Mouse (Mus musculus) forebrain, embryonic 10.5 days (tissue): Measurements from ENCODE around the gene Npc2. TPM values are rescaled to one million over a fixed set of nuclear protein-coding genes. Genes with fewer than 3 reads are reported as not detected.

ENCODE experiments used
- DNase-seq: peaks from one replicate; pipeline ENCODE4 v3.0.0-alpha.2; 2017; ENCODE audit warnings: low spot score; ENCODE audit errors: extremely low spot score
- H3K27ac ChIP-seq: fragments of 300-500 bp; sonication (generic); 2 replicates; pipeline ENCODE4 v1.5.1; 2016; ENCODE audit warnings: mild to moderate bottlenecking
- H3K27me3 ChIP-seq: fragments of 300-500 bp; sonication (generic); 2 replicates; pipeline ENCODE4 v1.6.1; 2016; ENCODE audit warnings: mild to moderate bottlenecking; ENCODE audit not compliant: poor library complexity, severe bottlenecking
- H3K36me3 ChIP-seq: fragments of 300-500 bp; sonication (generic); replicated peaks from 2 replicates; pipeline ENCODE4 v1.6.1; 2016; ENCODE audit warnings: mild to moderate bottlenecking, moderate library complexity
- H3K4me1 ChIP-seq: fragments of 300-500 bp; sonication (generic); 2 replicates; pipeline ENCODE4 v1.6.1; 2016
- H3K4me3 ChIP-seq: fragments of 300-500 bp; sonication (generic); 2 replicates; pipeline ENCODE4 v1.5.1; 2016; ENCODE audit warnings: mild to moderate bottlenecking, moderate library complexity
- H3K9me3 ChIP-seq: fragments of 300-500 bp; sonication (generic); 2 replicates; pipeline ENCODE4 v1.6.1; 2016; ENCODE audit warnings: mild to moderate bottlenecking, moderate library complexity
- WGBS: fragments of 180-500 bp; shearing (Covaris S2); methylation state at CpG from one replicate; pipeline ENCODE4 v1.1.7; 2016; 5-methylcytosine and 5-hydroxymethylcytosine counted together
- polyA plus RNA-seq: library from polyadenylated mRNA; unstranded; fragments of >200 nt; fragmentation: Nextera tagmentation; extraction: Ambion mirVana; gene quantifications from 2 replicates; pipeline ENCODE4 v1.2.1, GENCODE M21; 2016

The Npc2 gene
- polyA plus RNA-seq, 1 experiment from 2014 or later, result 66.0 TPM

- peak overlapping the region; percentile 95 for H3K27ac ChIP-seq
- 9% methylated on average over 10 of the region's 10 CpGs for WGBS
- H3K4me1 ChIP-seq, result peaks cover 41% of the 10 kb centered on the region
- no peaks in the 10 kb centered on the region for H3K9me3 ChIP-seq
- peak; percentile 28 for DNase-seq
- H3K4me3 ChIP-seq, result peak overlapping the region; percentile 68
- peaks cover 58% of the 10 kb centered on the region for H3K36me3 ChIP-seq
- no peaks in the 10 kb centered on the region for H3K27me3 ChIP-seq
Measured at GRCm38 (mm10) chr12:84771981-84772520, 901 bp downstream of the Npc2 start.

- Histone ChIP-seq H3K36me3 (peaks cover 61% of the 10 kb centered on the region), H3K4me1 (peaks cover 44% of the 10 kb centered on the region), H3K27ac (no peak overlapping the region), H3K4me3 (no peak overlapping the region), H3K27me3 (no peaks in the 10 kb centered on the region), H3K9me3 (no peaks in the 10 kb centered on the region)
- DNase-seq, result no peak
- WGBS, result 93% methylated on average over 7 of the region's 7 CpGs
Measured at GRCm38 (mm10) chr12:84769624-84770023, 3.3 kb downstream of the Npc2 start.

- Histone ChIP-seq H3K36me3 (peaks cover 79% of the 10 kb centered on the region), H3K4me1 (peaks cover 34% of the 10 kb centered on the region), H3K27ac (no peak overlapping the region), H3K9me3 (no peaks in the 10 kb centered on the region), H3K27me3 (no peaks in the 10 kb centered on the region), H3K4me3 (no peak overlapping the region)
- no peak for DNase-seq
- 89% methylated on average over 6 of the region's 6 CpGs for WGBS
Measured at GRCm38 (mm10) chr12:84767510-84767909, 5.4 kb downstream of the Npc2 start.

GRCm38 (mm10) chr12:84766113-84766735 is 6.7 kb downstream of the Npc2 start:
- Histone ChIP-seq H3K36me3 (peaks cover 92% of the 10 kb centered on the region), H3K4me3 (no peak overlapping the region), H3K27ac (no peak overlapping the region), H3K9me3 (no peaks in the 10 kb centered on the region), H3K27me3 (no peaks in the 10 kb centered on the region), H3K4me1 (peaks cover 24% of the 10 kb centered on the region)
- 85% methylated on average over 5 of the region's 5 CpGs for WGBS
- DNase-seq, result no peak

GRCm38 (mm10) chr12:84765506-84765905 is 7.4 kb downstream of the Npc2 start:
- DNase-seq, result no peak
- Histone ChIP-seq H3K27ac (no peak overlapping the region), H3K4me1 (peaks cover 17% of the 10 kb centered on the region), H3K9me3 (no peaks in the 10 kb centered on the region), H3K27me3 (no peaks in the 10 kb centered on the region), H3K4me3 (no peak overlapping the region), H3K36me3 (peaks cover 93% of the 10 kb centered on the region)
- 92% methylated on average over 15 of the region's 15 CpGs for WGBS

- Histone ChIP-seq H3K9me3 (no peaks in the 10 kb centered on the region), H3K36me3 (peaks cover 93% of the 10 kb centered on the region), H3K4me1 (peaks cover 13% of the 10 kb centered on the region), H3K4me3 (no peak overlapping the region), H3K27me3 (no peaks in the 10 kb centered on the region), H3K27ac (no peak overlapping the region)
- no peak for DNase-seq
- WGBS, result 91% methylated on average over 7 of the region's 7 CpGs
Measured at GRCm38 (mm10) chr12:84764756-84765155, 8.2 kb downstream of the Npc2 start.

- Histone ChIP-seq H3K27me3 (no peaks in the 10 kb centered on the region), H3K4me3 (no peak overlapping the region), H3K4me1 (0 out of 2 replicates have a peak, but pooled peaks cover 8% of the 10 kb centered on the region), H3K36me3 (peaks cover 93% of the 10 kb centered on the region), H3K9me3 (no peaks in the 10 kb centered on the region), H3K27ac (no peak overlapping the region)
- WGBS, result 94% methylated on average over 13 of the region's 13 CpGs
- no peak for DNase-seq
Measured at GRCm38 (mm10) chr12:84763577-84764218, 9.3 kb downstream of the Npc2 start.

GRCm38 (mm10) chr12:84762532-84762931 is 10.4 kb downstream of the Npc2 start:
- Histone ChIP-seq H3K4me3 (no peak overlapping the region), H3K27me3 (no peaks in the 10 kb centered on the region), H3K4me1 (0 out of 2 replicates have a peak, but pooled peaks cover 7% of the 10 kb centered on the region), H3K36me3 (peaks cover 95% of the 10 kb centered on the region), H3K27ac (no peak overlapping the region), H3K9me3 (no peaks in the 10 kb centered on the region)
- 91% methylated on average over 5 of the region's 5 CpGs for WGBS
- no peak for DNase-seq

- Histone ChIP-seq H3K4me1 (peaks cover 17% of the 10 kb centered on the region), H3K36me3 (peaks cover 86% of the 10 kb centered on the region), H3K27ac (no peak overlapping the region), H3K27me3 (peaks cover 6% of the 10 kb centered on the region; the same call in 1 of the 2 replicates), H3K9me3 (no peaks in the 10 kb centered on the region), H3K4me3 (no peak overlapping the region)
- WGBS, result 77% methylated on average over 2 of the region's 2 CpGs
- no peak for DNase-seq
Measured at GRCm38 (mm10) chr12:84759063-84759462, 13.9 kb downstream of the Npc2 start.

GRCm38 (mm10) chr12:84756016-84756415 is 16.9 kb downstream of the Npc2 start:
- Histone ChIP-seq H3K27ac (no peak overlapping the region), H3K4me3 (no peak overlapping the region), H3K9me3 (no peaks in the 10 kb centered on the region), H3K36me3 (peaks cover 56% of the 10 kb centered on the region), H3K27me3 (peaks cover 12% of the 10 kb centered on the region), H3K4me1 (peaks cover 42% of the 10 kb centered on the region)
- 91% methylated on average over 10 of the region's 10 CpGs for WGBS
- no peak for DNase-seq

- peaks cover 49% of the 10 kb centered on the region for H3K4me1 ChIP-seq
- peaks cover 47% of the 10 kb centered on the region for H3K36me3 ChIP-seq
- H3K27me3 ChIP-seq, result peaks cover 12% of the 10 kb centered on the region
- no peaks in the 10 kb centered on the region for H3K9me3 ChIP-seq
- DNase-seq, result peak; percentile 79
- 35% methylated on average over 16 of the region's 16 CpGs for WGBS
- H3K27ac ChIP-seq, result 0 out of 2 replicates have a peak overlapping the region, but pooled peaks have one; percentile 22
- H3K4me3 ChIP-seq, result peak overlapping the region; percentile 10; the same call in 1 of the 2 replicates
Measured at GRCm38 (mm10) chr12:84755008-84755695, 17.8 kb downstream of the Npc2 start.

- H3K36me3 ChIP-seq, result peaks cover 19% of the 10 kb centered on the region
- peak overlapping the region; percentile 6; the same call in 1 of the 2 replicates for H3K27ac ChIP-seq
- H3K9me3 ChIP-seq, result no peaks in the 10 kb centered on the region
- peaks cover 12% of the 10 kb centered on the region for H3K27me3 ChIP-seq
- DNase-seq, result peak; percentile 23
- 52% methylated on average over 14 of the region's 14 CpGs for WGBS
- H3K4me3 ChIP-seq, result no peak overlapping the region
- peaks cover 52% of the 10 kb centered on the region for H3K4me1 ChIP-seq
Measured at GRCm38 (mm10) chr12:84752131-84752977, 20.6 kb downstream of the Npc2 start.
